Mouse (Mus musculus): Measurements from ENCODE around the gene Cdkl4.
"Not testable (repeated sequence)": the region's sequence is repeated elsewhere in the genome, so short reads cannot be mapped to it uniquely, and the experiment has no call there.

Cdkl4 gene

GRCm38 (mm10) chr17:80563762-80564610 is 13.6 kb downstream of the Cdkl4 start:
- peak; percentile 47 to 58 for DNase-seq

- no peak for DNase-seq
Measured at GRCm38 (mm10) chr17:80562792-80563191, 14.8 kb downstream of the Cdkl4 start.

GRCm38 (mm10) chr17:80560669-80561401 is 16.8 kb downstream of the Cdkl4 start:
- DNase-seq: peak; percentile 69 to 83

- no peak for DNase-seq
Measured at GRCm38 (mm10) chr17:80559745-80560144, 17.9 kb downstream of the Cdkl4 start.

GRCm38 (mm10) chr17:80559050-80559449 is 18.6 kb downstream of the Cdkl4 start:
- DNase-seq: peak in 1 of 2 experiments; percentile 54

GRCm38 (mm10) chr17:80558583-80558982 is 19.0 kb downstream of the Cdkl4 start:
- no peak for DNase-seq

GRCm38 (mm10) chr17:80557461-80557860 is 20.2 kb downstream of the Cdkl4 start:
- no peak for DNase-seq

- peak; percentile 68 to 79 for DNase-seq
Measured at GRCm38 (mm10) chr17:80553318-80554270, 24.0 kb downstream of the Cdkl4 start.

- DNase-seq: no peak
Measured at GRCm38 (mm10) chr17:80552653-80553052, 25.0 kb downstream of the Cdkl4 start.

- DNase-seq: no peak
Measured at GRCm38 (mm10) chr17:80550981-80551380, 26.6 kb downstream of the Cdkl4 start.

- no peak for DNase-seq
Measured at GRCm38 (mm10) chr17:80546846-80547245, 30.8 kb downstream of the Cdkl4 start.

- DNase-seq: no peak
Measured at GRCm38 (mm10) chr17:80546227-80546626, 31.4 kb downstream of the Cdkl4 start.

- DNase-seq: no peak
Measured at GRCm38 (mm10) chr17:80543646-80544045, 34.0 kb downstream of the Cdkl4 start.

- DNase-seq: no peak
Measured at GRCm38 (mm10) chr17:80537136-80537535, 40.5 kb downstream of the Cdkl4 start.

GRCm38 (mm10) chr17:80535633-80536032 is 42.0 kb downstream of the Cdkl4 start:
- DNase-seq: no peak

GRCm38 (mm10) chr17:80531351-80531750 is 46.3 kb downstream of the Cdkl4 start:
- not testable (repeated sequence) for DNase-seq

GRCm38 (mm10) chr17:80523231-80523630 is 54.4 kb downstream of the Cdkl4 start:
- no peak for DNase-seq

GRCm38 (mm10) chr17:80522229-80522556 is 55.4 kb downstream of the Cdkl4 start:
- no peak for DNase-seq

- DNase-seq: no peak
Measured at GRCm38 (mm10) chr17:80521521-80522228, 55.9 kb downstream of the Cdkl4 start.

- DNase-seq: no peak
Measured at GRCm38 (mm10) chr17:80520537-80520936, 57.1 kb downstream of the Cdkl4 start.

GRCm38 (mm10) chr17:80518811-80519210 is 58.8 kb downstream of the Cdkl4 start:
- no peak for DNase-seq

- no peak for DNase-seq
Measured at GRCm38 (mm10) chr17:80517244-80517643, 60.4 kb downstream of the Cdkl4 start.
